Mouse (Mus musculus) liver, adult (tissue): Measurements from ENCODE around the gene Kbtbd3.

ENCODE experiments used
- GATA4 ChIP-seq: IDR thresholded peaks from 2 replicates; pipeline ENCODE4 v1.6.1; 2014; ENCODE audit warnings: mild to moderate bottlenecking, low read length; ENCODE audit not compliant: insufficient replicate concordance

The Kbtbd3 gene

GRCm38 (mm10) chr9:4309351-4310085 is at the start of gene Kbtbd3, which contains the start of gene Aasdhppt:
Gene Kbtbd3, plus strand, starts transcription at chr9:4309833.
Gene Aasdhppt, minus strand, starts transcription at chr9:4309471.
- no peak for TF ChIP-seq GATA4

GRCm38 (mm10) chr9:4259841-4260745 is 49.5 kb upstream of the Kbtbd3 start:
- no peak for TF ChIP-seq GATA4

GRCm38 (mm10) chr9:4260746-4261090 is 48.9 kb upstream of the Kbtbd3 start:
- no peak for TF ChIP-seq GATA4

GRCm38 (mm10) chr9:4266881-4267280 is 42.8 kb upstream of the Kbtbd3 start:
- no peak for TF ChIP-seq GATA4

- TF ChIP-seq GATA4, result no peak
These were observed 25.8 kb upstream of the Kbtbd3 start for GRCm38 (mm10) chr9:4283850-4284249.

GRCm38 (mm10) chr9:4300466-4300865 is 9.2 kb upstream of the Kbtbd3 start:
- peak; percentile 97 for TF ChIP-seq GATA4

- TF ChIP-seq GATA4, result no peak
These were observed 4.8 kb upstream of the Kbtbd3 start for GRCm38 (mm10) chr9:4304867-4305266.

- TF ChIP-seq GATA4, result no peak
These were observed 844 bp upstream of the Kbtbd3 start for GRCm38 (mm10) chr9:4308628-4309350.

- no peak for TF ChIP-seq GATA4
These were observed 1.1 kb downstream of the Kbtbd3 start for GRCm38 (mm10) chr9:4310706-4311105.

- TF ChIP-seq GATA4, result no peak
These were observed 1.5 kb downstream of the Kbtbd3 start for GRCm38 (mm10) chr9:4311162-4311561.

GRCm38 (mm10) chr9:4313946-4314345 is 4.3 kb downstream of the Kbtbd3 start:
- no peak for TF ChIP-seq GATA4

- no peak for TF ChIP-seq GATA4
These were observed 6.1 kb downstream of the Kbtbd3 start for GRCm38 (mm10) chr9:4315746-4316145.

GRCm38 (mm10) chr9:4318939-4319721 is 9.5 kb downstream of the Kbtbd3 start:
- no peak for TF ChIP-seq GATA4

GRCm38 (mm10) chr9:4353163-4353562 is 43.5 kb downstream of the Kbtbd3 start:
- TF ChIP-seq GATA4, result no peak

GRCm38 (mm10) chr9:4375828-4376639 is 66.4 kb downstream of the Kbtbd3 start, which contains the start of gene Msantd4:
Gene Msantd4, plus strand, starts transcription at chr9:4376562.
- no peak for TF ChIP-seq GATA4
